Mouse (Mus musculus) intestine, embryonic 16.5 days (tissue): ENCODE measurements around the gene Dcaf12. TPM values are rescaled to one million over a fixed set of nuclear protein-coding genes. Genes with fewer than 3 reads are reported as not detected.

Experiments used
- ATAC-seq: fragments of 200-750 bp; cut with Nextera tagmentation; 2 replicates; pipeline ENCODE4 v1.8.0; 2017; ENCODE audit warnings: moderate TSS enrichment, moderate library complexity
- H3K27ac ChIP-seq: fragments of 300-500 bp; sonication (generic); 2 replicates; pipeline ENCODE4 v1.5.1; 2014; ENCODE audit warnings: mild to moderate bottlenecking, low read length
- H3K27me3 ChIP-seq: fragments of 300-500 bp; sonication (generic); replicated peaks from 2 replicates; pipeline ENCODE4 v1.6.1; 2014; ENCODE audit warnings: low read length, control low read depth, mixed read lengths; ENCODE audit not compliant: control insufficient read depth, insufficient read depth
- H3K36me3 ChIP-seq: fragments of 300-500 bp; sonication (generic); 2 replicates; pipeline ENCODE4 v1.6.1; 2014; ENCODE audit warnings: low read length, control low read depth; ENCODE audit not compliant: control insufficient read depth, insufficient read depth
- H3K4me1 ChIP-seq: fragments of 300-500 bp; sonication (generic); 2 replicates; pipeline ENCODE4 v1.6.1; 2014; ENCODE audit warnings: low read length, control low read depth, mixed read lengths; ENCODE audit not compliant: control insufficient read depth, insufficient read depth
- H3K4me2 ChIP-seq: fragments of 300-500 bp; sonication (generic); 2 replicates; pipeline ENCODE4 v1.6.1; 2014; ENCODE audit warnings: low read depth, low read length, control low read depth
- H3K4me3 ChIP-seq: fragments of 300-500 bp; sonication (generic); 2 replicates; pipeline ENCODE4 v1.5.1; 2014; ENCODE audit warnings: mild to moderate bottlenecking, low read length
- H3K9ac ChIP-seq: fragments of 300-500 bp; sonication (generic); 2 replicates; pipeline ENCODE4 v1.6.1; 2014; ENCODE audit warnings: low read depth, low read length
- H3K9me3 ChIP-seq: fragments of 300-500 bp; sonication (generic); 2 replicates; pipeline ENCODE4 v1.6.1; 2016; ENCODE audit warnings: low read length, control low read depth; ENCODE audit not compliant: control insufficient read depth
- WGBS: fragments of 180-500 bp; shearing (Covaris S2); extraction: QIAGEN DNeasy Blood & Tissue Kit; methylation state at CpG from one replicate; pipeline ENCODE4 v1.1.7; 2014; 5-methylcytosine and 5-hydroxymethylcytosine counted together
- polyA plus RNA-seq: library from polyadenylated mRNA; unstranded; fragments of >200 nt; fragmentation: Nextera tagmentation; extraction: Ambion mirVana; gene quantifications from 2 replicates; pipeline ENCODE4 v1.2.1, GENCODE M21; 2015

The Dcaf12 gene
- polyA plus RNA-seq, 1 experiment from 2014 or later, result 51.4 TPM

GRCm38 (mm10) chr4:41347839-41348238 is 33.1 kb upstream of the Dcaf12 start:
- H3K9me3 ChIP-seq, result no peaks in the 10 kb centered on the region
- no peaks in the 10 kb centered on the region for H3K36me3 ChIP-seq
- H3K9ac ChIP-seq, result peak overlapping the region; percentile 45
- no peaks in the 10 kb centered on the region for H3K27me3 ChIP-seq
- peak overlapping the region; percentile 38 for H3K4me2 ChIP-seq
- H3K27ac ChIP-seq, result peak overlapping the region; percentile 66
- whole genome bisulfite sequencing, result 23% methylated on average over 5 of the region's 5 CpGs
- ATAC-seq, result no peak
- peak overlapping the region; percentile 18 for H3K4me3 ChIP-seq
- peaks cover 6% of the 10 kb centered on the region for H3K4me1 ChIP-seq

GRCm38 (mm10) chr4:41346011-41346410 is 31.3 kb upstream of the Dcaf12 start:
- Histone ChIP-seq H3K4me3 (no peak overlapping the region), H3K27me3 (no peaks in the 10 kb centered on the region), H3K4me2 (no peak overlapping the region), H3K36me3 (no peaks in the 10 kb centered on the region), H3K4me1 (peaks cover 6% of the 10 kb centered on the region), H3K9ac (no peak overlapping the region), H3K9me3 (no peaks in the 10 kb centered on the region), H3K27ac (no peak overlapping the region)
- WGBS, result 74% methylated on average over 2 of the region's 2 CpGs
- ATAC-seq, result no peak

- no peak overlapping the region for H3K27ac ChIP-seq
- no peak overlapping the region for H3K4me2 ChIP-seq
- no peaks in the 10 kb centered on the region for H3K27me3 ChIP-seq
- H3K9ac ChIP-seq, result no peak overlapping the region
- H3K4me3 ChIP-seq, result no peak overlapping the region
- no peaks in the 10 kb centered on the region for H3K36me3 ChIP-seq
- ATAC-seq, result no peak
- H3K4me1 ChIP-seq, result no peaks in the 10 kb centered on the region
- 80% methylated on average over 11 of the region's 11 CpGs for WGBS
- no peaks in the 10 kb centered on the region for H3K9me3 ChIP-seq
Observed at GRCm38 (mm10) chr4:41340912-41341550, 26.3 kb upstream of the Dcaf12 start.

- no peak for ATAC-seq
- Histone ChIP-seq H3K27ac (no peak overlapping the region), H3K9me3 (no peaks in the 10 kb centered on the region), H3K4me1 (no peaks in the 10 kb centered on the region), H3K4me2 (no peak overlapping the region), H3K27me3 (no peaks in the 10 kb centered on the region), H3K4me3 (no peak overlapping the region), H3K36me3 (no peaks in the 10 kb centered on the region), H3K9ac (no peak overlapping the region)
Observed at GRCm38 (mm10) chr4:41336546-41336945, 21.9 kb upstream of the Dcaf12 start.

- Histone ChIP-seq H3K9ac (no peak overlapping the region; the same call in 1 of the 2 replicates), H3K27ac (peak overlapping the region; percentile 85), H3K36me3 (no peaks in the 10 kb centered on the region), H3K4me1 (no peaks in the 10 kb centered on the region), H3K27me3 (no peaks in the 10 kb centered on the region), H3K4me3 (no peak overlapping the region), H3K4me2 (peak overlapping the region; percentile 30; the same call in 1 of the 2 replicates), H3K9me3 (no peaks in the 10 kb centered on the region)
- ATAC-seq, result peak; percentile 98
- WGBS, result 65% methylated on average over 9 of the region's 9 CpGs
Observed at GRCm38 (mm10) chr4:41331698-41332421, 17.2 kb upstream of the Dcaf12 start.

GRCm38 (mm10) chr4:41331085-41331484 is 16.4 kb upstream of the Dcaf12 start:
- no peak overlapping the region for H3K9ac ChIP-seq
- H3K9me3 ChIP-seq, result no peaks in the 10 kb centered on the region
- peak overlapping the region; percentile 73; the same call in 1 of the 2 replicates for H3K27ac ChIP-seq
- WGBS, result 75% methylated on average over 3 of the region's 3 CpGs
- no peaks in the 10 kb centered on the region for H3K36me3 ChIP-seq
- no peaks in the 10 kb centered on the region for H3K27me3 ChIP-seq
- H3K4me1 ChIP-seq, result no peaks in the 10 kb centered on the region
- peak; percentile 47; the same call in 1 of the 2 replicates for ATAC-seq
- no peak overlapping the region for H3K4me2 ChIP-seq
- no peak overlapping the region for H3K4me3 ChIP-seq

- Histone ChIP-seq H3K4me3 (no peak overlapping the region), H3K27ac (no peak overlapping the region), H3K27me3 (no peaks in the 10 kb centered on the region), H3K9ac (no peak overlapping the region), H3K4me1 (no peaks in the 10 kb centered on the region), H3K4me2 (no peak overlapping the region), H3K36me3 (no peaks in the 10 kb centered on the region), H3K9me3 (no peaks in the 10 kb centered on the region)
- WGBS, result 54% methylated on average over 4 of the region's 4 CpGs
- ATAC-seq, result no peak
Observed at GRCm38 (mm10) chr4:41329481-41329880, 14.8 kb upstream of the Dcaf12 start.

- WGBS, result 87% methylated on average over 6 of the region's 6 CpGs
- H3K27me3 ChIP-seq, result no peaks in the 10 kb centered on the region
- H3K36me3 ChIP-seq, result no peaks in the 10 kb centered on the region
- H3K9ac ChIP-seq, result no peak overlapping the region
- no peak overlapping the region for H3K4me2 ChIP-seq
- no peaks in the 10 kb centered on the region for H3K4me1 ChIP-seq
- no peak for ATAC-seq
- no peak overlapping the region for H3K4me3 ChIP-seq
- H3K27ac ChIP-seq, result no peak overlapping the region
- H3K9me3 ChIP-seq, result no peaks in the 10 kb centered on the region
Observed at GRCm38 (mm10) chr4:41326876-41327275, 12.2 kb upstream of the Dcaf12 start.

- H3K36me3 ChIP-seq, result no peaks in the 10 kb centered on the region
- no peak overlapping the region for H3K4me2 ChIP-seq
- H3K9me3 ChIP-seq, result no peaks in the 10 kb centered on the region
- no peaks in the 10 kb centered on the region for H3K27me3 ChIP-seq
- 51% methylated on average over 4 of the region's 4 CpGs for WGBS
- no peak overlapping the region for H3K4me3 ChIP-seq
- no peak for ATAC-seq
- no peaks in the 10 kb centered on the region for H3K4me1 ChIP-seq
- no peak overlapping the region for H3K9ac ChIP-seq
- H3K27ac ChIP-seq, result no peak overlapping the region
Observed at GRCm38 (mm10) chr4:41320971-41321370, 6.3 kb upstream of the Dcaf12 start.
